ENCODE assay signal across 8 mouse cellular contexts in genomic region chr11:43559515-43560292, GRCm38 (mm10). TPM values are rescaled to one million over a fixed set of nuclear protein-coding genes. Genes with fewer than 3 reads are reported as not detected.
DNase-seq lines count a peak whose midpoint lies in the region; ATAC-seq and TF ChIP-seq lines count a peak whose summit lies in the region.

No protein-coding gene starts in this region.

- ATAC-seq in intestine, embryonic 14.5 days (replicated peaks; ENCODE audit: low FRiP score, low TSS enrichment, low read depth): 0 out of 2 replicates have a peak, but pooled peaks have one; percentile 23
- ATAC-seq in intestine, postnatal 0 days: no peak
- peak; percentile 16; the same call in 1 of the 2 replicates for ATAC-seq in embryonic facial prominence, embryonic 15.5 days (ENCODE audit: insufficient number of reproducible peaks, low FRiP score, low TSS enrichment, low read depth)
- 0 out of 2 replicates have a peak, but pooled peaks have one; percentile 26 for ATAC-seq in neural tube, embryonic 13.5 days (ENCODE audit: low read depth)

- no peak overlapping the region for H3K9ac ChIP-seq in intestine, embryonic 14.5 days (ENCODE audit: low read length)
- H3K9ac ChIP-seq in intestine, postnatal 0 days (ENCODE audit: low read depth, low read length): no peak overlapping the region
- H3K9ac ChIP-seq in embryonic facial prominence, embryonic 15.5 days: no peak overlapping the region
- H3K9ac ChIP-seq in neural tube, embryonic 13.5 days: no peak overlapping the region

- H3K27me3 ChIP-seq in intestine, embryonic 14.5 days (replicated peaks; ENCODE audit: control insufficient read depth, insufficient read depth, low read length): no peaks in the 10 kb centered on the region
- H3K27me3 ChIP-seq in intestine, postnatal 0 days (replicated peaks; ENCODE audit: control insufficient read depth, insufficient read depth, low read length): no peaks in the 10 kb centered on the region
- no peaks in the 10 kb centered on the region for H3K27me3 ChIP-seq in embryonic facial prominence, embryonic 15.5 days
- H3K27me3 ChIP-seq in neural tube, embryonic 13.5 days: no peaks in the 10 kb centered on the region

- 19% methylated on average over 6 of the region's 6 CpGs for WGBS in intestine, embryonic 14.5 days
- 53% methylated on average over 6 of the region's 6 CpGs for WGBS in intestine, postnatal 0 days
- 24% methylated on average over 6 of the region's 6 CpGs for WGBS in embryonic facial prominence, embryonic 15.5 days
- 18% methylated on average over 5 of the region's 6 CpGs for WGBS in neural tube, embryonic 13.5 days

- H3K36me3 ChIP-seq in intestine, embryonic 14.5 days (ENCODE audit: control insufficient read depth, insufficient read depth, low read length): peaks cover 38% of the 10 kb centered on the region
- peaks cover 39% of the 10 kb centered on the region for H3K36me3 ChIP-seq in intestine, postnatal 0 days (ENCODE audit: control insufficient read depth, insufficient read depth)
- H3K36me3 ChIP-seq in embryonic facial prominence, embryonic 15.5 days: 0 out of 2 replicates have a peak, but pooled peaks cover 5% of the 10 kb centered on the region
- peaks cover 27% of the 10 kb centered on the region for H3K36me3 ChIP-seq in neural tube, embryonic 13.5 days

- no peak for TF ChIP-seq CTCF in intestine, postnatal 0 days (IDR thresholded peaks at IDR 0.05; ENCODE audit: low read depth)

- H3K27ac ChIP-seq in intestine, embryonic 14.5 days (ENCODE audit: low read depth): no peak overlapping the region
- no peak overlapping the region for H3K27ac ChIP-seq in intestine, postnatal 0 days (ENCODE audit: low read depth, low read length)
- no peak overlapping the region for H3K27ac ChIP-seq in embryonic facial prominence, embryonic 15.5 days (replicated peaks)
- peak overlapping the region; percentile 74 for H3K27ac ChIP-seq in neural tube, embryonic 13.5 days (replicated peaks)

- H3K9me3 ChIP-seq in intestine, embryonic 14.5 days (ENCODE audit: control insufficient read depth, low read length): no peaks in the 10 kb centered on the region
- no peaks in the 10 kb centered on the region for H3K9me3 ChIP-seq in intestine, postnatal 0 days (ENCODE audit: control insufficient read depth)
- no peaks in the 10 kb centered on the region for H3K9me3 ChIP-seq in embryonic facial prominence, embryonic 15.5 days (replicated peaks)
- H3K9me3 ChIP-seq in neural tube, embryonic 13.5 days: no peaks in the 10 kb centered on the region

- DNase-seq in intestine, embryonic 14.5 days (ENCODE audit: low spot score): no peak
- peak; percentile 80 for DNase-seq in layer of hippocampus, adult 11-12 months (ENCODE audit: low spot score)
- no peak for DNase-seq in B cell, adult 2 months
- DNase-seq in ovary, postnatal 14 days (ENCODE audit: low spot score): no peak
- DNase-seq in spleen, postnatal 4 days (ENCODE audit: low spot score in 2 of 2): no peak

- H3K4me1 ChIP-seq in intestine, embryonic 14.5 days (replicated peaks; ENCODE audit: control insufficient read depth, insufficient read depth, low read length): peaks cover 15% of the 10 kb centered on the region
- no peaks in the 10 kb centered on the region for H3K4me1 ChIP-seq in intestine, postnatal 0 days (replicated peaks; ENCODE audit: control insufficient read depth, insufficient read depth, low read length)
- 0 out of 2 replicates have a peak, but pooled peaks cover 5% of the 10 kb centered on the region for H3K4me1 ChIP-seq in embryonic facial prominence, embryonic 15.5 days
- H3K4me1 ChIP-seq in neural tube, embryonic 13.5 days (replicated peaks): peaks cover 18% of the 10 kb centered on the region

- no peak overlapping the region for H3K4me2 ChIP-seq in intestine, embryonic 14.5 days (ENCODE audit: low read length)
- H3K4me2 ChIP-seq in intestine, postnatal 0 days (replicated peaks; ENCODE audit: low read depth): no peak overlapping the region
- H3K4me2 ChIP-seq in embryonic facial prominence, embryonic 15.5 days (replicated peaks): no peak overlapping the region
- no peak overlapping the region for H3K4me2 ChIP-seq in neural tube, embryonic 13.5 days

- H3K4me3 ChIP-seq in intestine, embryonic 14.5 days (ENCODE audit: low read depth, low read length): no peak overlapping the region
- no peak overlapping the region for H3K4me3 ChIP-seq in intestine, postnatal 0 days (ENCODE audit: low read depth, low read length)
- H3K4me3 ChIP-seq in embryonic facial prominence, embryonic 15.5 days (replicated peaks): no peak overlapping the region
- H3K4me3 ChIP-seq in neural tube, embryonic 13.5 days: no peak overlapping the region

RNA-seq across cellular contexts. Expression of gene 4933415A04Rik, which starts 27.1 kb away (rescaled TPM):
- 6.4 and 6.8 TPM in 2 replicates for polyA plus RNA-seq in intestine, embryonic 14.5 days (2014; fragmentation: Nextera tagmentation; extraction: Ambion mirVana)
- polyA plus RNA-seq in intestine, postnatal 0 days (2015; fragmentation: Nextera tagmentation; extraction: Ambion mirVana): 5.3 and 7.9 TPM in 2 replicates
- polyA plus RNA-seq in embryonic facial prominence, embryonic 15.5 days (2015; fragmentation: Nextera tagmentation; extraction: Ambion mirVana): 2.8 and 3.4 TPM in 2 replicates
- polyA plus RNA-seq in neural tube, embryonic 13.5 days (2015; fragmentation: Nextera tagmentation; extraction: Ambion mirVana): 7.1 and 7.3 TPM in 2 replicates

RNA-seq across cellular contexts. Expression of gene Ccnjl, which starts 31.1 kb away (rescaled TPM):
- polyA plus RNA-seq in intestine, embryonic 14.5 days (2014; fragmentation: Nextera tagmentation; extraction: Ambion mirVana): 23.7 and 25.8 TPM in 2 replicates
- polyA plus RNA-seq in intestine, postnatal 0 days (2015; fragmentation: Nextera tagmentation; extraction: Ambion mirVana): 15.8 and 19.1 TPM in 2 replicates
- polyA plus RNA-seq in embryonic facial prominence, embryonic 15.5 days (2015; fragmentation: Nextera tagmentation; extraction: Ambion mirVana): 10.9 and 12.0 TPM in 2 replicates
- 20.9 and 26.7 TPM in 2 replicates for polyA plus RNA-seq in neural tube, embryonic 13.5 days (2015; fragmentation: Nextera tagmentation; extraction: Ambion mirVana)

RNA-seq across cellular contexts. Expression of gene Fabp6, which starts 41.6 kb away (rescaled TPM):
- polyA plus RNA-seq in intestine, embryonic 14.5 days (2014; fragmentation: Nextera tagmentation; extraction: Ambion mirVana): 0.43 TPM in 1 of 2 replicates, not detected in the other
- polyA plus RNA-seq in intestine, postnatal 0 days (2015; fragmentation: Nextera tagmentation; extraction: Ambion mirVana): 88.4 and 127 TPM in 2 replicates
- polyA plus RNA-seq in embryonic facial prominence, embryonic 15.5 days (2015; fragmentation: Nextera tagmentation; extraction: Ambion mirVana): 1.1 and 1.2 TPM in 2 replicates
- not detected in 2 replicates for polyA plus RNA-seq in neural tube, embryonic 13.5 days (2015; fragmentation: Nextera tagmentation; extraction: Ambion mirVana)

Comparison
In these comparisons a context has a peak if more than half of its experiments do, and no peak if none do; other contexts are left out.
1. RNA of gene Fabp6, which starts 41.6 kb away (polyA plus RNA-seq): 88.4 to 127 TPM in intestine, postnatal 0 days; 1.1 to 1.2 TPM in embryonic facial prominence, embryonic 15.5 days, 0.43 TPM in intestine, embryonic 14.5 days and not detected in neural tube, embryonic 13.5 days; every median in the first group is over 10 times any median in the second.